In genomic region chr16:56669520-56669919, GRCm38 (mm10) we compare ENCODE assay signal across 22 mouse cellular contexts. TPM values are rescaled to one million over a fixed set of nuclear protein-coding genes. Genes with fewer than 3 reads are reported as not detected.
DNase-seq lines count a peak whose midpoint lies in the region; ATAC-seq and TF ChIP-seq lines count a peak whose summit lies in the region.
"Had no signal": no experiment of that assay in that cellular context is flagged by ENCODE, and none has a peak within 500 bp of the region (broad histone marks: within the 10 kb centered on the region; RNA-seq: fewer than 3 reads in every experiment).

No protein-coding gene starts in this region.

- ATAC-seq in kidney, embryonic 14.5 days (ENCODE audit: low FRiP score, low TSS enrichment) = peak; percentile 66; the same call in 1 of the 2 replicates
- ATAC-seq in kidney, embryonic 15.5 days (replicated peaks; ENCODE audit: low FRiP score) = peak; percentile 56
- peak; percentile 71; the same call in 1 of the 2 replicates for ATAC-seq in kidney, embryonic 16.5 days (ENCODE audit: low FRiP score, low TSS enrichment)
- no peak for ATAC-seq in kidney, postnatal 0 days (replicated peaks; ENCODE audit: low FRiP score, low read depth)
- ATAC-seq: activated CD4-positive, CD25-positive, alpha-beta regulatory T cell, adult 4 months; CD4-positive, CD25-positive, alpha-beta regulatory T cell, adult 4 months; Patski had no signal

- no peaks in the 10 kb centered on the region for H3K36me3 ChIP-seq in kidney, embryonic 14.5 days (ENCODE audit: control insufficient read depth, insufficient read depth, low read length)
- no peaks in the 10 kb centered on the region for H3K36me3 ChIP-seq in kidney, embryonic 15.5 days
- no peaks in the 10 kb centered on the region for H3K36me3 ChIP-seq in kidney, embryonic 16.5 days (ENCODE audit: insufficient read depth, low read length)
- no peaks in the 10 kb centered on the region for H3K36me3 ChIP-seq in kidney, adult 2 months (ENCODE audit: control insufficient read depth, insufficient read depth, low read length)
- no peaks in the 10 kb centered on the region for H3K36me3 ChIP-seq in kidney, postnatal 0 days (ENCODE audit: insufficient read depth, low read length)
- H3K36me3 ChIP-seq: G1E had no signal

- TF ChIP-seq POLR2A in kidney, adult 2 months (IDR thresholded peaks at IDR 0.05; ENCODE audit: low read depth, low read length) = no peak

- no peaks in the 10 kb centered on the region for H3K27me3 ChIP-seq in kidney, embryonic 14.5 days (ENCODE audit: control insufficient read depth, insufficient read depth, low read length)
- H3K27me3 ChIP-seq in kidney, embryonic 15.5 days = no peaks in the 10 kb centered on the region
- H3K27me3 ChIP-seq in kidney, embryonic 16.5 days (ENCODE audit: insufficient read depth, low read length) = no peaks in the 10 kb centered on the region
- no peaks in the 10 kb centered on the region for H3K27me3 ChIP-seq in kidney, adult 2 months (replicated peaks; ENCODE audit: control insufficient read depth, insufficient read depth, low read length)
- no peaks in the 10 kb centered on the region for H3K27me3 ChIP-seq in kidney, postnatal 0 days (ENCODE audit: insufficient read depth, low read length)
- H3K27me3 ChIP-seq: CH12.LX, Patski had no signal

- no peak overlapping the region for H3K9ac ChIP-seq in kidney, embryonic 14.5 days (ENCODE audit: low read depth, low read length)
- no peak overlapping the region for H3K9ac ChIP-seq in kidney, embryonic 15.5 days
- no peak overlapping the region for H3K9ac ChIP-seq in kidney, embryonic 16.5 days (replicated peaks; ENCODE audit: low read length)
- no peak overlapping the region for H3K9ac ChIP-seq in kidney, postnatal 0 days (ENCODE audit: low read depth, low read length)

- H3K4me1 ChIP-seq in kidney, embryonic 14.5 days (ENCODE audit: control insufficient read depth, insufficient read depth, low read length) = no peaks in the 10 kb centered on the region
- H3K4me1 ChIP-seq in kidney, embryonic 15.5 days = no peaks in the 10 kb centered on the region
- H3K4me1 ChIP-seq in kidney, embryonic 16.5 days (ENCODE audit: insufficient read depth, low read length) = no peaks in the 10 kb centered on the region
- no peaks in the 10 kb centered on the region for H3K4me1 ChIP-seq in kidney, adult 2 months (ENCODE audit: control insufficient read depth, insufficient read depth, low read length)
- H3K4me1 ChIP-seq in kidney, postnatal 0 days (replicated peaks; ENCODE audit: insufficient read depth, low read length) = no peaks in the 10 kb centered on the region

- no peaks in the 10 kb centered on the region for H3K9me3 ChIP-seq in kidney, embryonic 14.5 days (ENCODE audit: control insufficient read depth, low read length)
- no peaks in the 10 kb centered on the region for H3K9me3 ChIP-seq in kidney, embryonic 15.5 days (replicated peaks)
- H3K9me3 ChIP-seq in kidney, embryonic 16.5 days (ENCODE audit: low read length) = no peaks in the 10 kb centered on the region
- H3K9me3 ChIP-seq in kidney, postnatal 0 days (replicated peaks; ENCODE audit: low read length) = no peaks in the 10 kb centered on the region
- H3K9me3 ChIP-seq: G1E had no signal

- 41% methylated on average over 5 of the region's 5 CpGs for WGBS in kidney, embryonic 14.5 days
- 38% methylated on average over 5 of the region's 5 CpGs for WGBS in kidney, embryonic 15.5 days
- WGBS in kidney, embryonic 16.5 days = 35% methylated on average over 5 of the region's 5 CpGs
- 31% methylated on average over 5 of the region's 5 CpGs for WGBS in kidney, adult 2 months
- WGBS in kidney, postnatal 0 days = 37% methylated on average over 5 of the region's 5 CpGs

- H3K4me2 ChIP-seq in kidney, embryonic 14.5 days (replicated peaks; ENCODE audit: low read depth, low read length) = no peak overlapping the region
- no peak overlapping the region for H3K4me2 ChIP-seq in kidney, embryonic 15.5 days
- H3K4me2 ChIP-seq in kidney, embryonic 16.5 days (replicated peaks; ENCODE audit: low read depth, low read length) = no peak overlapping the region
- H3K4me2 ChIP-seq in kidney, postnatal 0 days (ENCODE audit: low read length) = no peak overlapping the region

- no peak for TF ChIP-seq CTCF in kidney, adult 2 months (conservative IDR thresholded peaks at IDR 0.05; ENCODE audit: insufficient read depth, insufficient read length, low read depth, low read length)
- no peak for TF ChIP-seq CTCF in kidney, postnatal 0 days (IDR thresholded peaks at IDR 0.05; ENCODE audit: low read depth)

- no peak overlapping the region for H3K4me3 ChIP-seq in kidney, embryonic 14.5 days (ENCODE audit: low read length)
- H3K4me3 ChIP-seq in kidney, embryonic 15.5 days (replicated peaks) = no peak overlapping the region
- H3K4me3 ChIP-seq in kidney, embryonic 16.5 days (ENCODE audit: low read length) = no peak overlapping the region
- H3K4me3 ChIP-seq in kidney, adult 2 months (ENCODE audit: insufficient read depth, low read depth, low read length) = no peak overlapping the region
- H3K4me3 ChIP-seq in kidney, postnatal 0 days (replicated peaks; ENCODE audit: low read depth, low read length) = no peak overlapping the region

- H3K27ac ChIP-seq in kidney, embryonic 14.5 days (ENCODE audit: low read depth, low read length) = no peak overlapping the region
- H3K27ac ChIP-seq in kidney, embryonic 15.5 days = no peak overlapping the region
- no peak overlapping the region for H3K27ac ChIP-seq in kidney, embryonic 16.5 days (ENCODE audit: low read length)
- H3K27ac ChIP-seq in kidney, adult 2 months (ENCODE audit: insufficient read depth, low read depth, low read length) = no peak overlapping the region
- no peak overlapping the region for H3K27ac ChIP-seq in kidney, postnatal 0 days

- no peak for DNase-seq in kidney, postnatal 25 days
- no peak for DNase-seq in kidney, adult 18-20 months
- DNase-seq in kidney, adult 2 months = no peak
- DNase-seq in kidney, postnatal 0 days (ENCODE audit: low spot score) = peak; percentile 15
- no peak for DNase-seq in kidney, postnatal 14 days
- DNase-seq: adrenal gland, adult 2 months; adrenal gland, adult 8-10 months; adrenal gland, postnatal 10 days; adrenal gland, postnatal 14 days; adrenal gland, postnatal 25 days; adrenal gland, postnatal 36 days; B cell, adult 2 months; cerebellum, adult 11 months; cerebellum, adult 11-12 months had no signal

RNA-seq across cellular contexts. Expression of gene Tfg, which starts 47.7 kb away (rescaled TPM):
- 160 and 166 TPM in 2 replicates for polyA plus RNA-seq in kidney, embryonic 14.5 days (2014; fragmentation: Nextera tagmentation; extraction: Ambion mirVana)
- polyA plus RNA-seq in kidney, embryonic 15.5 days (2015; fragmentation: Nextera tagmentation; extraction: Ambion mirVana) = 147 and 148 TPM in 2 replicates
- 152 and 154 TPM in 2 replicates for polyA plus RNA-seq in kidney, embryonic 16.5 days (2015; fragmentation: Nextera tagmentation; extraction: Ambion mirVana)
- polyA plus RNA-seq in kidney, adult 2 months (2012; rRNA removed) = 85.0 and 94.9 TPM in 2 replicates
- polyA plus RNA-seq in kidney, postnatal 0 days (2015; fragmentation: Nextera tagmentation; extraction: Ambion mirVana) = 118 and 125 TPM in 2 replicates
